Mouse (Mus musculus): ENCODE results near the gene Nipbl. TPM values are rescaled to one million over a fixed set of nuclear protein-coding genes. Genes with fewer than 3 reads are reported as not detected.
"Not testable (repeated sequence)": the region's sequence is repeated elsewhere in the genome, so short reads cannot be mapped to it uniquely, and the experiment has no call there.

The Nipbl gene
- polyA plus RNA-seq, 1 experiment: 7.1 TPM

- H3K4me3 ChIP-seq (replicated peaks; ENCODE audit: extremely low read depth, low read depth, low read length): no peak overlapping the region
- DNase-seq: no peak
- TF ChIP-seq CTCF (IDR thresholded peaks at IDR 0.05; ENCODE audit: insufficient read depth, low read length) (no peak), POLR2A (IDR thresholded peaks at IDR 0.05; ENCODE audit: borderline replicate concordance, extremely low read depth, low read depth, low read length) (no peak)
- H3K4me1 ChIP-seq (ENCODE audit: control insufficient read depth, insufficient read depth, low read length): no peaks in the 10 kb centered on the region
- whole genome bisulfite sequencing: 62% methylated on average over 2 of the region's 2 CpGs
These were observed 162.1 kb downstream of the Nipbl start for GRCm38 (mm10) chr15:8282155-8282554.

GRCm38 (mm10) chr15:8281701-8282100, 162.6 kb downstream of the Nipbl start:
- Histone ChIP-seq H3K4me3 (replicated peaks; ENCODE audit: extremely low read depth, low read depth, low read length) (no peak overlapping the region), H3K4me1 (ENCODE audit: control insufficient read depth, insufficient read depth, low read length) (no peaks in the 10 kb centered on the region)
- 58% methylated on average over 7 of the region's 7 CpGs for WGBS
- TF ChIP-seq POLR2A (IDR thresholded peaks at IDR 0.05; ENCODE audit: borderline replicate concordance, extremely low read depth, low read depth, low read length) (no peak), CTCF (IDR thresholded peaks at IDR 0.05; ENCODE audit: insufficient read depth, low read length) (no peak)
- no peak for DNase-seq

GRCm38 (mm10) chr15:8279929-8280610, 164.2 kb downstream of the Nipbl start:
- H3K4me1 ChIP-seq (ENCODE audit: control insufficient read depth, insufficient read depth, low read length): no peaks in the 10 kb centered on the region
- H3K4me3 ChIP-seq (replicated peaks; ENCODE audit: extremely low read depth, low read depth, low read length): peak overlapping the region; percentile 56
- no peak for TF ChIP-seq CTCF (IDR thresholded peaks at IDR 0.05; ENCODE audit: insufficient read depth, low read length)
- TF ChIP-seq POLR2A (IDR thresholded peaks at IDR 0.05; ENCODE audit: borderline replicate concordance, extremely low read depth, low read depth, low read length): no peak
- DNase-seq: peak; percentile 21
- 30% methylated on average over 19 of the region's 20 CpGs for WGBS

GRCm38 (mm10) chr15:8279320-8279779, 164.9 kb downstream of the Nipbl start:
- H3K4me3 ChIP-seq (replicated peaks; ENCODE audit: extremely low read depth, low read depth, low read length): peak overlapping the region; percentile 61
- DNase-seq: peak; percentile 12
- no peaks in the 10 kb centered on the region for H3K4me1 ChIP-seq (ENCODE audit: control insufficient read depth, insufficient read depth, low read length)
- 13% methylated on average over 17 of the region's 17 CpGs for WGBS
- TF ChIP-seq CTCF (IDR thresholded peaks at IDR 0.05; ENCODE audit: insufficient read depth, low read length) (no peak), POLR2A (IDR thresholded peaks at IDR 0.05; ENCODE audit: borderline replicate concordance, extremely low read depth, low read depth, low read length) (no peak)

- DNase-seq; H3K4me1 ChIP-seq (ENCODE audit: control insufficient read depth, insufficient read depth, low read length); H3K4me3 ChIP-seq (replicated peaks; ENCODE audit: extremely low read depth, low read depth, low read length): not testable (repeated sequence)
- WGBS: 87% methylated on average over 4 of the region's 4 CpGs
These were observed 166.3 kb downstream of the Nipbl start for GRCm38 (mm10) chr15:8277916-8278315.

- Histone ChIP-seq H3K4me3 (replicated peaks; ENCODE audit: extremely low read depth, low read depth, low read length) (no peak overlapping the region), H3K4me1 (ENCODE audit: control insufficient read depth, insufficient read depth, low read length) (no peaks in the 10 kb centered on the region)
- TF ChIP-seq POLR2A (IDR thresholded peaks at IDR 0.05; ENCODE audit: borderline replicate concordance, extremely low read depth, low read depth, low read length) (no peak), CTCF (IDR thresholded peaks at IDR 0.05; ENCODE audit: insufficient read depth, low read length) (no peak)
- no peak for DNase-seq
- WGBS: 81% methylated on average over 8 of the region's 8 CpGs
These were observed 172.3 kb downstream of the Nipbl start for GRCm38 (mm10) chr15:8271952-8272351.

- H3K4me1 ChIP-seq (ENCODE audit: control insufficient read depth, insufficient read depth, low read length): no peaks in the 10 kb centered on the region
- TF ChIP-seq CTCF (IDR thresholded peaks at IDR 0.05; ENCODE audit: insufficient read depth, low read length): no peak
- TF ChIP-seq POLR2A (IDR thresholded peaks at IDR 0.05; ENCODE audit: borderline replicate concordance, extremely low read depth, low read depth, low read length): no peak
- H3K4me3 ChIP-seq (replicated peaks; ENCODE audit: extremely low read depth, low read depth, low read length): no peak overlapping the region
- WGBS: 77% methylated on average over 8 of the region's 8 CpGs
- no peak for DNase-seq
These were observed 176.0 kb downstream of the Nipbl start for GRCm38 (mm10) chr15:8268231-8268630.

- no peaks in the 10 kb centered on the region for H3K4me1 ChIP-seq (ENCODE audit: control insufficient read depth, insufficient read depth, low read length)
- TF ChIP-seq CTCF (IDR thresholded peaks at IDR 0.05; ENCODE audit: insufficient read depth, low read length) (no peak), POLR2A (IDR thresholded peaks at IDR 0.05; ENCODE audit: borderline replicate concordance, extremely low read depth, low read depth, low read length) (no peak)
- no peak for DNase-seq
- H3K4me3 ChIP-seq (replicated peaks; ENCODE audit: extremely low read depth, low read depth, low read length): no peak overlapping the region
- WGBS: 93% methylated on average over 3 of the region's 3 CpGs
These were observed 177.1 kb downstream of the Nipbl start for GRCm38 (mm10) chr15:8267211-8267610.

- no peak for DNase-seq
- Histone ChIP-seq H3K4me1 (ENCODE audit: control insufficient read depth, insufficient read depth, low read length) (no peaks in the 10 kb centered on the region), H3K4me3 (replicated peaks; ENCODE audit: extremely low read depth, low read depth, low read length) (no peak overlapping the region)
- TF ChIP-seq POLR2A (IDR thresholded peaks at IDR 0.05; ENCODE audit: borderline replicate concordance, extremely low read depth, low read depth, low read length): no peak
- TF ChIP-seq CTCF (IDR thresholded peaks at IDR 0.05; ENCODE audit: insufficient read depth, low read length): no peak
- 80% methylated on average over 3 of the region's 3 CpGs for WGBS
These were observed 178.3 kb downstream of the Nipbl start for GRCm38 (mm10) chr15:8265946-8266345.

Other genes with a start within 250 kb of the Nipbl start
- gene Gm2310, start 75.5 kb upstream of the Nipbl start, polyA plus RNA-seq (2012; rRNA removed): not detected in 2 replicates

Data from lung, adult 2 months (tissue).